ENCODE assay signal across 15 mouse cellular contexts in the genomic region with DNA sequence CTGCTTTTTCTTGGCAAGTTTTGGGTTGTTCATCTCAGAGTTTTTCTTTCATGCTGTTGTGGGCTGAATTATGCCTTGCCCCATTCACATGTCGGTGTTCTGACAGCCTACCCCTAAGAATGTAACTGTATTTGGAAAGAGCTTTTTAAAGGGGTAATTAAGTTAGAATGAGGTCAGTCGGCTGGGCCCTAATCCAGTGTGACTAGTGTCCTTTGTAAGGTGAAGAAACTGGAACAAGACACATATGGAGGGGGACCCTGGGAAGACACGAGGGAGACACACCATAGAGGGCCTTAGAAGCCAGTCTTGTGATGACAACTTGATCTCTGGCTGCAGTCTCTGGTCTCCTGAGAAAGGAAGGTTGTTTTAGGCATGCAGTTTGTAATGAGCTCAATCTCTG.
"Had no signal": no experiment of that assay in that cellular context is flagged by ENCODE, and none has a peak within 500 bp of the region (broad histone marks: within the 10 kb centered on the region; RNA-seq: fewer than 3 reads in every experiment).

No protein-coding gene starts in this region.

- H3K4me3 ChIP-seq: limb, embryonic 15.5 days; liver, embryonic 12.5 days; lung, embryonic 15.5 days; midbrain, embryonic 12.5 days; neural tube, embryonic 15.5 days; stomach, embryonic 15.5 days had no signal

- H3K9ac ChIP-seq: limb, embryonic 15.5 days; liver, embryonic 12.5 days; lung, embryonic 15.5 days; midbrain, embryonic 12.5 days; neural tube, embryonic 15.5 days; stomach, embryonic 15.5 days had no signal

- H3K27me3 ChIP-seq: limb, embryonic 15.5 days; liver, embryonic 12.5 days; lung, embryonic 15.5 days; neural tube, embryonic 15.5 days; stomach, embryonic 15.5 days had no signal

- H3K36me3 ChIP-seq: limb, embryonic 15.5 days; liver, embryonic 12.5 days; lung, embryonic 15.5 days; midbrain, embryonic 12.5 days; neural tube, embryonic 15.5 days; stomach, embryonic 15.5 days had no signal

- ATAC-seq: midbrain, embryonic 16.5 days had no signal

- H3K4me2 ChIP-seq: limb, embryonic 15.5 days; liver, embryonic 12.5 days; lung, embryonic 15.5 days; midbrain, embryonic 12.5 days; neural tube, embryonic 15.5 days; stomach, embryonic 15.5 days had no signal

- H3K27ac ChIP-seq: limb, embryonic 15.5 days; liver, embryonic 12.5 days; lung, embryonic 15.5 days; midbrain, embryonic 12.5 days; neural tube, embryonic 15.5 days; stomach, embryonic 15.5 days had no signal

- DNase-seq: kidney, adult 8-10 months; kidney, postnatal 36 days; layer of hippocampus, adult 9-11 months; layer of hippocampus, postnatal 36 days; right cerebral cortex, postnatal 4 days; spleen, adult 18-20 months; thymus, adult 2 months; thymus, postnatal 25 days had no signal

- H3K9me3 ChIP-seq: limb, embryonic 15.5 days; liver, embryonic 12.5 days; lung, embryonic 15.5 days; midbrain, embryonic 12.5 days; neural tube, embryonic 15.5 days; stomach, embryonic 15.5 days had no signal
